Mouse (Mus musculus): ENCODE measurements around the gene Unc93b1.
"Not testable (repeated sequence)": the region's sequence is repeated elsewhere in the genome, so short reads cannot be mapped to it uniquely, and the experiment has no call there.

The Unc93b1 gene

DNA sequence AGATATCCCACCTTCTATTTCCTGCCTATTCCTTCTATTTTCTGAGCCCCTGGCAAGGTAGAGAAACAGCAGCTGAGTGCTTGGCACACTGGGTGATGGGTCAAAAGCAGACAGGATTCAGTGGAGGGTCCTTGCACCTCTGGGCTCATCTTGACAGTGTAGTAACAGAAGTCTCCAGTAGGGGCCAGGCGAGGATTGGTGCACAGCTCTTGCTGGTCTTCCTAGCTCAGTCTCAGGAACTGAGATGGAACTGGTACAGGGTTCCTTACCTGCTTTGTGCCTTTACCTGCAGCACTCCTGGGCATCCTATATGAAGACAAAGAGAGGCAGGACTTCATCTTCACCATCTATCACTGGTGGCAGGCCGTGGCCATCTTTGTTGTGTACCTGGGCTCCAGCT, 11.7 kb downstream of the Unc93b1 start:
- peak; percentile 83 for DNase-seq (ENCODE audit: low read depth)

DNA sequence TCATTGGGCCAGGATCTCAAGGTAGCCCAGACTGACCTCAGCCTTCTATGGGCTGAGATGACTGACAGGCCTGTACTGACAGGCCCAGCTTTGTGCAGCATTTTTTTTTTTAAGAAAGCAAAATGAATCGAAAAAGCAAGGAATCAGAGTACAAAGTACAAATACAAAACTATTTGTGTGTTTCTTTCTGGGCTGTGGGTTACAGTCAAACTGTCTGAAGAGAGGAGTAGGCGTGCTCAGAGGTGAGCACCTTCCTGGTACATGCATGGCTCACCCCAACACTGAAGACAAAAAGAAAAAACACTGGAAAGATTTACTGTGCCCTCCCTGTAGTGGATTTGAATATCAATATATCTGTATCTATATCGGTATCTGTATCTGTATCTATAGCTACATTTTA, 12.8 kb downstream of the Unc93b1 start:
- DNase-seq (ENCODE audit: low read depth): no peak

DNA sequence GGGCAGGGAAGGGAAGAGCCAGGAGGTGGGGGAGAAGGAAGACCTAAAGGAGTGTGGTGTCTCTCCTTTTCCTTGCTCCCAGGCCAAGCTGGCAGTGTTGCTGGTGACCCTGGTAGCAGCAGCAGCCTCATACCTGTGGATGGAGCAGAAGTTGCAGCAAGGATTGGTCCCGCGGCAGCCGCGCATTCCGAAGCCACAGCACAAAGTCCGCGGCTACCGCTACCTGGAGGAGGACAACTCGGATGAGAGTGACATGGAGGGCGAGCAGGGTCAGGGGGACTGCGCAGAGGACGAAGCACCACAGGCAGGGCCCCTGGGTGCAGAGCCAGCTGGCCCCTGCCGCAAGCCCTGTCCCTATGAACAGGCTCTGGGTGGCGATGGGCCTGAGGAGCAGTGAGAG, 13.6 kb downstream of the Unc93b1 start:
- no peak for DNase-seq (ENCODE audit: low read depth)

- DNase-seq (ENCODE audit: low read depth): no peak
Observed at GRCm38 (mm10) chr19:3950331-3950730, 15.3 kb downstream of the Unc93b1 start.

GRCm38 (mm10) chr19:3951461-3951860, 16.5 kb downstream of the Unc93b1 start:
- no peak for DNase-seq (ENCODE audit: low read depth)

- DNase-seq (ENCODE audit: low read depth): no peak
Observed at GRCm38 (mm10) chr19:3952099-3952498, 17.1 kb downstream of the Unc93b1 start.

DNA sequence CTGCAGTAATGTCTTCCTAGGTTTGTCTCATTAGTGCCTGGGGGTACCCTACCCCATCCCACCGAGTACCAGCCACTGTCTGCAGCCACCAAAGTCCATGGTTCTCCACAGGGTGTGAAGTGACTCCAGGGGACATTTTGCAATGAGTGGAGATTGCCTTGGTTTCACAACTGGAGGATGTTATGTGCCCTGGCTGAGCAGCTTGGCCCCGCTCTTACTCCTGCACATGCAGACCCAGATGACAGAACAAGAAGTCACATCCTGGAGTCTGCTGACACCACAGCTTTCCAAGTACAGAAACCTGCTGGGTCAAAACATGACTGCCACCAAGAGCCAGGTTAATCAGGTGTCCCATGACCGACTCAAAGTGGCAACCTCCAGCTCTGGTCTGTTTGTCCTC, 20.0 kb downstream of the Unc93b1 start:
- no peak for DNase-seq (ENCODE audit: low read depth)

- no peak for DNase-seq (ENCODE audit: low read depth)
Observed at GRCm38 (mm10) chr19:3955804-3956203, 20.8 kb downstream of the Unc93b1 start.

- DNase-seq (ENCODE audit: low read depth): not testable (repeated sequence)
Observed at GRCm38 (mm10) chr19:3957296-3958036, 22.5 kb downstream of the Unc93b1 start.

DNA sequence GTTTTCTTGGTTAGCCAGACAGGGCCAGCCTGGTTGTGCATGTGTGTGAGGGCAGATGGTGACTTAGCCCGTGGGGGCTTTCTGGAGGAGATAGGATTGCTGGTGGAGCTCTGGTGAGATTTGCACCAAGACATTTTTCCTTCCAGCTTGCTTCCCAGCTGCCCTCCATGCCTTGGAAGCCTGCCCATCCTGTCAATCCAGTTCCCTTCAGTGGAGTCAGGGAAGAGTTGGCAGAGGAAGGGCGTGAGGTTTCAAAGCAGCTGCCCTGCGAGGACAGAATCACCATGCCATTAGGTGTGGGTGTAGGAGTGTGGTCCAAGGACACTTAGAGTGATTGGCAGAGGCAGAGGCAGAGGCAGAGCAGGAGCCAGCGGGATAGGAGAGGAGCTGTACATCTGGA, 23.5 kb downstream of the Unc93b1 start, which contains the start of gene Aldh3b3:
Aldh3b3 (plus strand) TSS at position 176 of the 400 bp plus-strand sequence.
- DNase-seq (ENCODE audit: low read depth): no peak

GRCm38 (mm10) chr19:3959030-3959429, 24.0 kb downstream of the Unc93b1 start:
- no peak for DNase-seq (ENCODE audit: low read depth)

DNA sequence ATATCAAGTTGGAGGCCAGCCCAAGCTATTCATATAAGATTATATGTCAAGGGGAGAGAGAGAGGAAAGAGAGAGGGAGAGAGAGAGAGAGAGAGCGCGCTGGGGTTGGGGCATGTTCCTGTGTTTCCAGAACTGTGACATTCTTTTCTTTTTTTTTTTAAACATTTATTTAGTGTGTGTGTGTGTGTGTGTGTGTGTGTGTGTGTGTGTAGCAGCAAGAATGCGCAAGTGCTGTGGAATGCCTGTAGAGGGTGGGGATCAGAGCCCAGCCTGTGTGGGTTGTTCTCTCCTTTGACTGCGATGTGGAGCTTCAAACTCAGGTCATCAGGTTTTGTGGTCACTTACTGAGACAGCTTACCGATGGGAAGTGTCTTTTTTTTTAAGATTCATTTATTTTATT, 25.2 kb downstream of the Unc93b1 start:
- DNase-seq (ENCODE audit: low read depth): no peak

GRCm38 (mm10) chr19:3961805-3962204, 26.8 kb downstream of the Unc93b1 start:
- DNase-seq (ENCODE audit: low read depth): not testable (repeated sequence)

DNA sequence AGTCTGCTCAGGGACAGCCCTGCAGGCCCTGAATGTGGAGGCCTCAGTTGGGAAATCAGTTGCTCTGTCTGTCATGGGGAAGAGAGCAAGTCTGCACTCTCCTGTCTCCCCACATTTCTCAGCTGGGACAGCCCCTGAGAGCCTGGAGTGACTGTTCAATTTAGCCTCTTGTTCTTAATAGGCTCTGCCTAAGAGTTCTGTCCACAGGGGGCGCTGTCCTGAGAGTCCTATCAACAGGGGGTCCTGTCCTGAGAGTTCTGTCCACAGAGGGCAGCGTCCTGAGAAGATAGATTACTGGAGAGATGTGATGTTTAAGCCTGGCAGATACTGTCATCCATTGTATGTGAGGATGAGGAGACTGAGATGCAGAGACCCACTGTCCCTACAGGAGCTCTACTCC, 27.5 kb downstream of the Unc93b1 start:
- peak; percentile 60 for DNase-seq (ENCODE audit: low read depth)

GRCm38 (mm10) chr19:3964030-3964429, 29.0 kb downstream of the Unc93b1 start:
- DNase-seq (ENCODE audit: low read depth): no peak

- no peak for DNase-seq (ENCODE audit: low read depth)
Observed at GRCm38 (mm10) chr19:3966330-3967075, 31.5 kb downstream of the Unc93b1 start.

GRCm38 (mm10) chr19:3967258-3967657, 32.3 kb downstream of the Unc93b1 start:
- no peak for DNase-seq (ENCODE audit: low read depth)

DNA sequence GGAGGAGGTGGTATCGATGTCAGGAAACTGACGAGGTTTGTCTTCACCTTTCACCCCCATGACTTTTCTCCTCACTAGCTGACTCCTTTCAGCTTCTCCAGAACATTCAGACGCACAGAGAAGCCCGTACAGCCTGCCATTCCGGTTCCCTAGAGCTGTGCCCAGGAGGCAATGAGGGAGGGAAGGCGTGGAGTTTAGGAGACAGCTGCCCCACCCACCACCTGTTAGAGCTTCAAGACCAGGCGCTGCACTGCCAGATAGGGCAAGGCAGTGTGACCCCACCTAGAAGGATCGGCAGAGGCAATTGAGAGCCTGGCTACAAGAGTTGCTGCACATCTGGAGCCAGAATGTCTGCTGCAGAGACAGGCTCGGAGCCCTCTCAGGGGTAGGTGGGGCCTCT, 37.2 kb downstream of the Unc93b1 start, which contains the start of gene Aldh3b2:
Aldh3b2 (plus strand) TSS at position 100 of the 400 bp plus-strand sequence.
- DNase-seq (ENCODE audit: low read depth): no peak

GRCm38 (mm10) chr19:3974608-3975007, 39.6 kb downstream of the Unc93b1 start:
- not testable (repeated sequence) for DNase-seq (ENCODE audit: low read depth)

GRCm38 (mm10) chr19:3975866-3976265, 40.9 kb downstream of the Unc93b1 start:
- DNase-seq (ENCODE audit: low read depth): no peak

DNA sequence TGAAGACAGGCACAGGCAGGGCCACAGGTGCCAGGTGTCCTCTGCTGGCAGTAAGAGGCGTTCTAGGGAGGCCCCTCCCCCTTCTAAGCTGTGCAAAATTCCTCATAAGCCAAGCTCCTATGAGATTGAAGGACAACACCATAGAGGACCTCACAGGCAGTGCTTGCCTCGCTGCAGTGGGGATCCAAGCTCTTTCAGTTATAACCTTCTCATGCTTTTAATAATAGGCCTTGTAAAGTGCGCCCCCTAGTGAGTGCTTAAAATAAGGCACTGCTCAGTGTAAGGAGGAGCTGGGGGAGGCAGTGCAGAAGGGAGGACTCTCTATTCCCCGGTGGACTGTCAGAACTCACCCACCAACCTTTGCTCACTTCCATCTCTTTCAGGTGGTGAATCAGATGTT, 45.3 kb downstream of the Unc93b1 start:
- peak; percentile 96 for DNase-seq (ENCODE audit: low read depth)

DNA sequence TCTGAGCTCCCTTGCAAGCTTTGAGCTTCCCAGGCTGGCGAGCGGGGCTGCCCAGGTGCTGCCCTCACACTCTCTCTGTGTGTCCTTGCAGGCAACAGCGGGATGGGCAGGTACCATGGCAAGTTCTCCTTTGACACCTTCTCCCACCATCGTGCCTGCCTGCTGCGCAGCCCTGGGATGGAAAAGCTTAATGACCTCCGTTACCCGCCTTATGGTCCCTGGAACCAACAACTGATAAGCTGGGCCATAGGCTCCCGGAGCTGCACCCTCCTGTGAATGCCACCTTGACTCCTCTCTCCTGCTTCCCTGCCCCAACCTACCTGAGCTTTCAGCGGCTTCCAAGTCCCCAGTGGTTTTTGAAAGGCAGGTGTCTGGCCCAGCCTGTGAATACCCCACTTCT, 45.9 kb downstream of the Unc93b1 start:
- DNase-seq (ENCODE audit: low read depth): no peak

- DNase-seq (ENCODE audit: low read depth): no peak
Observed at GRCm38 (mm10) chr19:3983527-3984200, 48.7 kb downstream of the Unc93b1 start.

Measured in NIH3T3 (cell line).